Mouse (Mus musculus): Measurements from ENCODE around the gene Lrrn1.

GRCm38 (mm10) chr6:107494491-107494890 is 35.1 kb upstream of the Lrrn1 start:
- TF ChIP-seq MXI1 (IDR thresholded peaks at IDR 0.05; ENCODE audit: low read depth, low read length) = no peak
- TF ChIP-seq CTCF (conservative IDR thresholded peaks at IDR 0.05 in 1 of 2, IDR thresholded peaks at IDR 0.05 in 1 of 2; ENCODE audit: low read depth in 2 of 2, low read length in 2 of 2) = no peak
- TF ChIP-seq CHD1 (IDR thresholded peaks at IDR 0.05; ENCODE audit: low read depth, low read length) = no peak
- TF ChIP-seq MAFK (IDR thresholded peaks at IDR 0.05; ENCODE audit: insufficient replicate concordance, low read length) = no peak
- TF ChIP-seq POLR2A (IDR thresholded peaks at IDR 0.05; ENCODE audit: low read depth, low read length) = no peak
- TF ChIP-seq ETS1 (conservative IDR thresholded peaks at IDR 0.05; ENCODE audit: low read depth, low read length) = no peak
- TF ChIP-seq RAD21 (IDR thresholded peaks at IDR 0.05; ENCODE audit: low read depth, low read length) = no peak
- no peak for TF ChIP-seq ELF1 (IDR thresholded peaks at IDR 0.05; ENCODE audit: low read depth, low read length)
- TF ChIP-seq UBTF (IDR thresholded peaks at IDR 0.05; ENCODE audit: low read depth, low read length) = no peak
- TF ChIP-seq PAX5 (IDR thresholded peaks at IDR 0.05; ENCODE audit: low read length) = no peak

Measured in CH12.LX (cell line).